Mouse (Mus musculus) fat pad, adult 2 months (tissue): ENCODE measurements at regions not wholly inside any gene's neighbourhood (a gene's known extent, or its start where the extent isn't known, plus 50 kb on each side); places are given as distances from the start of the nearest gene placed in this dataset.

Experiments used
- DNase-seq: peaks from one replicate; pipeline ENCODE4 v3.0.0-alpha.2; 2011; ENCODE audit warnings: low read depth, low spot score; ENCODE audit errors: extremely low read depth

DNA sequence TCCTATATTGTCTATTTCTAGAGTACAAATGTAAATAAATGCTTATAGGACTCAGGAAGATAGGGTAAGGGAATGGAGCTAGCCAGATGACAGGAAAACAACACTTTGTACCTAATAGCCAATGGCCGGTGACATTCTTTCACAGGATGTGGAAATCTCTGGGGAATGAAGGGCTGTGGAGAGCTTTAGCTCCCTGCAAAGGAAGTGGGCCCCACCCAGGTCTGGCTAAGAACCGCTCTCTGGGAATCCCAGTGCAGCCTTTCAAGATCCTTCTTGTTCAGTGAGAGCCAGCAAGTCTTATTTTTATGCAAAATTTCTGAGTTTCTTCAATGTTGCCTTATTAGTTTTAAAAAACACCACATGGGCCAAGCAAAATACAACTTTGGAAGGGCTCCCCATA lies 54.7 kb upstream of the Pappa2 start:
- DNase-seq, result no peak

DNA sequence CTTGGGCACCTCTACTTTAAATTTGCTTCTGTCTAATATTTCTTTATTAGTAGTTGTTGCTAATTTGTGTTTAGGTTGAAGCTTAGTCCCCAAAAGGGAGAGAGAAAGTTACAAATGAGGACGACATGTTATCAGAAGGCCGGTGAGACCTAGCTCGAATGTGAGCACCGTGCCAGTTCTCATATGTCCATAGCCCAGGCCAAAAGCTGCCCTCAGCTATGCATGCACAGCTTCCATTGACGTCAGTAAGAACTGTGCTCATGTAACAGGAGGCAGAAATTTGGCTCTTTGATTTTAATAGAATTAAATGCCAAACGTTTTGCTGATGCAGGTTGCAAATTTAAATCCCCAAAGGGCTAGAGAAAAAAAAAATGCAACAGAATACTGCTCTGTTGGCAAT lies 56.1 kb upstream of the Pappa2 start:
- no peak for DNase-seq

DNA sequence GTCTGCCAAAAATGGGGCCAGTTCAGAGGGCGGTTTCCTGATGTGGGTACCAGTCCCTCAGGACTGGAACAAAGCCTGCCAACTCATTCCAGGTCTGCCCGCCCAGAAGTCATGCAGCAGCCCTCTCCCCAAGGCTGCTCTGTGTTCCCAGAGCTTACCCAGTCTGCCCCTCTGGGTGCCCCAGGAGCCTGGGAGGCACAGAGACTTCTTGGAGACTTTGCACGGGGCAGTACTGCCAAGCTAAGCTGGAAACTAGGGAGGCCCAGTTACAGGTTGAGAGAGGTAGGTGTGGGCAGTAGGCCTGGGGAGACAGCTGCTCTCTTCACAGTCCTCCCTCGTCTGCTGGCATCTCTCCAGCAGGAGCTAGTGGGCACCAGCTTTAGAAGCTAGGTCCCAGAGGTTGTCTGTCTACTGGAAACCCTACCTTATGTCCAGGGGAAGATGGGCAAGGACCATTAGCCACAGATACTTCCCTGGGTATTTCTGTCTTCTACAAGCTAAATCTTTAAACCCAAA lies 65.6 kb upstream of the Pappa2 start:
- DNase-seq, result no peak

DNA sequence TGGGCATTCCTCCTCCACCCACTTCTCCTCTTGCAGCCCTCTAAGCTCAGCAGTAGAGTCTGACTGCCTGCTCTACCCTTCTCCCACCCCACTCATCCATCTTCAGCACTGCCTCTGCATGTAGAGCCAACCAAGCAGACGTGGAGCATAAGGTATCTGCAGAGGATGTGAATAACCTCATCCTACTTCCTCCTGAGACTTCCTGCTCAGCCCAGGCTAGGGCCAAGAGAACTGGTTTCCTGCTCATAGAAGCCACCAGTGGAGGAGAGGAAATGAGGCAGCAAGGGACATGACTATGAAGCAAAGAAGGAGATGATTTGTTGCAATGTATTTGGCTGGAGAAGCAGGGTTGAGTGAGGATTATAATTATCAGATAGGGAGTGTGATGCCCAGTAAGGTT lies 84.7 kb upstream of the Pappa2 start:
- no peak for DNase-seq

GRCm38 (mm10) chr1:159099205-159099604 lies 118.9 kb upstream of the Pappa2 start:
- peak; percentile 4 for DNase-seq

GRCm38 (mm10) chr1:159122201-159122600 lies 109.9 kb upstream of the Cop1 start:
- DNase-seq, result no peak

GRCm38 (mm10) chr1:159124874-159125273 lies 107.2 kb upstream of the Cop1 start:
- no peak for DNase-seq

DNA sequence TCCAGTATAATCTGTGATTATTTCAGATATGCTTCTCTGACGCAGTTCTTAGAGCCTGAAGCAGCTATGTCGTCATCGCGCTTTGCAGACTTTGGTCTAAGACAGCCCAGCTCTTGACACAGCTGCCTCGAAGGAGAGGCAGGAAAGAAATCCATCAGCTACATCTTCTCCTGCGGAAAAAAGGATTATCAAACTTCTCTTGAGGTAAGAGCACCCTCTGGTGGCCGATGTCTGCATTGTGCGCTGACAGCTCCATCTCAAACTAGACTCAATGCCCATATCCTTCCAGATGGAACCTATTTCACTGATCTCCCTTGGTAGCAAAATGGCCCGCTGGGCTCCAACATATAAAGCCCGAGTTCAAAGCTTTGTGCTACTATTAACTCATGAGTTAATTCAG lies 96.8 kb upstream of the Cop1 start:
- no peak for DNase-seq

GRCm38 (mm10) chr1:159147788-159148497 lies 84.2 kb upstream of the Cop1 start:
- DNase-seq, result no peak

DNA sequence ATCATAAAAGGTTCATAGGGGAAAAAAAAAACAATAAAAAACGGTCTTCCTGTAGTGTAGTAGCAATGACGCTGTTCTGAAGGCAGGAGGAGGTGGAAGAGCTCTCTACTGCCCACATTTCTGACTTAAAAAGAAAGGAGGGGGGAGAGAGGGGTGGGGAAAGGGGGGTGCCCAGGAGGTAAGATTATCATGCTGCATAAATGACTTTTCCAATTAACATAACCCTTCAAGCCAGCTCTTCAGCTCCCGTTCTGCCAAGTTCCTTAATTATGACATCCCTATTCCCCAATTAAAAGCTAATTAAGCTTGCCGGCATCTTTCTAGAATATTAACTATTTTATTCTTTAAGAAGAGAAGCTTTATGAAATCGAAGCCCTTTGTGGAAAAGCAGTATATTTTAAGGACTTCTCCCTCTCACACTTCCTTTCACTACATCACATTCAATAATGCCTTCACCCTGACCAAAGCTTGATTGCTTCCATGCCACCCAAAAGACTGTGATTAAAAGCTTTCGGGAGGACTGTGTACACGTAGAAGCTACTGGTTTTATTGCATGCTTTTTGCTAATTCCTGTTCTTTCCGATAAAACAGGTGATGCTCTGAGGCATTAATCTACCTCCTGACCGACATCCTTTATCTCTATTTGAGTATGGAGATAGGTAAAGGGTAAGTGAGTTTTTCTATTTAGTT lies 83.5 kb upstream of the Cop1 start:
- DNase-seq, result no peak

GRCm38 (mm10) chr1:159149207-159149606 lies 82.9 kb upstream of the Cop1 start:
- DNase-seq, result no peak

DNA sequence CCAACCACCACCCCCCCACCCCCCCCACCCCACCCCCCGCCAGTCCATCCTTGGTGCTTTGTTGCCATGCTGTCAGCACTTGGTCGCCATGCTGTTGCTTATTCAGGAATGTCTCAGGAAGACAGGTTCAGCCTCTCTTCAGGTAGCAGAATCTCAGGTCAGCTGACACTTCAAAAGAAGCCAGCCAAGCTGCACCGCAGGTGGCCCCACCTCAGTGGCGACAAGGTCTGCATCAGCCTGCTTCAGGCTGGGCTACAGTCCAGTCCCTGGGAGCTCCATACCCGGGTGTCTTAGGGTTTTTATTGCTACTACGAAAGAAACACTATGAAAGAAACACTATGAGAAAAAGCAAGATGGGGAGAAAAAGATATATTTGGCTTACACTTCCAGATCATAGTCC lies 82.4 kb upstream of the Cop1 start:
- DNase-seq, result no peak

GRCm38 (mm10) chr1:159150351-159150750 lies 81.8 kb upstream of the Cop1 start:
- DNase-seq, result no peak

DNA sequence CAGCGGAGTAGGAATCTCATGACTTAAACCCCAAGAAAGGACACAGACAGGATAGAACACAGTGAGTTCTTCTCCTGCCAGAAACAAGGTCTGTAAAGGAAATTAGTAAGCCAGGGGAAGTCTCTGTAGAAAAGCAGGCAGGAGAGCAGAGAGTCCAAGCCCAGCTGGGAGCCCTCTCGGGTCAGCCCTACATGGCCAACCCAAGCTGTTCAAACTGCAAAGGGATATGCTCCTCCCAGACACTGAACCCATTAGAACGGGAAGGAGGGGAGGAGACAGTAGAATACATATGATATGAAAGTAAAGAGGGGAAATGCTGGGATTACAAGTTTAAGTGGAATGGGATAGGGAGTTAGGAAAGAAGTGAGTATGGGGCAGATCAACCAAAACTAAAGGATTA lies 75.7 kb upstream of the Cop1 start:
- no peak for DNase-seq

DNA sequence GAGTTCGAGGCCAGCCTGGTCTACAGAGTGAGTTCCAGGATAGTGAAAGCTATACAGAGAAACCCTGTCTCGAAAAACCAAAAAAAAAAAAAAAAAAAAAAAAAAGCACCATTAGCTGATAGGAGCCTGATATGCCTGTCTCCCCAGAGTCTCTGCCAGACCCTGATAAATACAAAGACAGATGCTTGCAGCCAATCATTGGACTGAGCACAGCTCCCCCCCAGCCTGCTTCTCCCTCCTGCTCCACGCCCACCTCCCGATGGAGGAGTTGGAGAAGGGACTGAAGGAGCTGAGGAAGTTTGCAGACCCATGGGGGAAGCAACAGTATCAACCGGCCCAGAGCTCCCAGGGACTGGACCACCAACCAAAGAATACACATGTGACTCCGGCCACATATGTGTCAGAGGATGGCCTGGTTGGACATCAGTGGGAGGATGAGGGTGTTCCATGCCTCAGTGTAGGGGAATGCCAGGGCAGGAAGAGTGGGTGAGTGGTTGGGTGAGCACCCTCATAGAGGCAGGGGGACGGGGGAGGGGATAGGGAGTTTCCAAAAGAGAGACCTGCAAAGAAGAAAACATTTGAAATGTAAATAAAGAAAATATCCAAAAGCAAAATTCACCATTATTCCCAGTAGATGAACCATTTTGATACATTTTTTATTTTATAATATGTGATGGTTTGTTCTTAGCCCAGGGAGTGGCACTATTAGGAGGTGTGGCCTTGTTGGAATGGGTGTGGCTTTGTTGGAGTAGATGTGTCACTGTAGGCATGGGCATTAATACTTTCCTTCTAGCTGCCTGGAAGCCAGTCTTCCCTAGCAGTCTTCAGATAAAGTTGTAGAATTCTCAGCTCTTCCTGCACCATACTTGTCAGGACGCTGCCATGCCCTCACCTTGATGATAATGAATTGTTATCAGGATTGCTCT lies 71.8 kb upstream of the Cop1 start:
- no peak for DNase-seq

- DNase-seq, result no peak
Measured at GRCm38 (mm10) chr1:159163113-159163885, 68.8 kb upstream of the Cop1 start.

GRCm38 (mm10) chr1:159182031-159182430 lies 50.1 kb upstream of the Cop1 start:
- DNase-seq, result peak; percentile 62
